Mouse (Mus musculus) kidney, embryonic 15.5 days (tissue): Measurements from ENCODE around the gene Sptbn1. TPM values are rescaled to one million over a fixed set of nuclear protein-coding genes. Genes with fewer than 3 reads are reported as not detected.

Experiments used
- ATAC-seq: fragments of 200-750 bp; cut with Nextera tagmentation; replicated peaks from 2 replicates; pipeline ENCODE4 v1.8.0; 2017; ENCODE audit warnings: moderate TSS enrichment; ENCODE audit not compliant: low FRiP score
- H3K27ac ChIP-seq: fragments of 300-500 bp; sonication (generic); 2 replicates; pipeline ENCODE4 v1.5.1; 2015; ENCODE audit warnings: mild to moderate bottlenecking, inconsistent platforms
- H3K27me3 ChIP-seq: fragments of 300-500 bp; sonication (generic); 2 replicates; pipeline ENCODE4 v1.6.1; 2015; ENCODE audit warnings: inconsistent platforms
- H3K36me3 ChIP-seq: fragments of 300-500 bp; sonication (generic); 2 replicates; pipeline ENCODE4 v1.6.1; 2015; ENCODE audit warnings: inconsistent platforms
- H3K4me1 ChIP-seq: fragments of 300-500 bp; sonication (generic); 2 replicates; pipeline ENCODE4 v1.6.1; 2015; ENCODE audit warnings: inconsistent platforms
- H3K4me2 ChIP-seq: fragments of 300-500 bp; sonication (generic); 2 replicates; pipeline ENCODE4 v1.6.1; 2015; ENCODE audit warnings: moderate library complexity, mild to moderate bottlenecking, inconsistent platforms
- H3K4me3 ChIP-seq: fragments of 300-500 bp; sonication (generic); replicated peaks from 2 replicates; pipeline ENCODE4 v1.5.1; 2015; ENCODE audit warnings: mild to moderate bottlenecking, inconsistent platforms
- H3K9ac ChIP-seq: fragments of 300-500 bp; sonication (generic); 2 replicates; pipeline ENCODE4 v1.6.1; 2015; ENCODE audit warnings: mild to moderate bottlenecking, inconsistent platforms
- H3K9me3 ChIP-seq: fragments of 300-500 bp; sonication (generic); replicated peaks from 2 replicates; pipeline ENCODE4 v1.6.1; 2016; ENCODE audit warnings: inconsistent platforms
- WGBS: fragments of 180-500 bp; shearing (Covaris S2); methylation state at CpG from one replicate; pipeline ENCODE4 v1.1.7; 2015; ENCODE audit warnings: mixed read lengths; 5-methylcytosine and 5-hydroxymethylcytosine counted together
- polyA plus RNA-seq: library from polyadenylated mRNA; unstranded; fragments of >200 nt; fragmentation: Nextera tagmentation; extraction: Ambion mirVana; gene quantifications from 2 replicates; pipeline ENCODE4 v1.2.1, GENCODE M21; 2015

The Sptbn1 gene
- polyA plus RNA-seq, 1 experiment from 2014 or later, result 119 TPM

- WGBS, result 56% methylated on average over 12 of the region's 12 CpGs
Measured at GRCm38 (mm10) chr11:30137081-30137480, 130.9 kb downstream of the Sptbn1 start.

DNA sequence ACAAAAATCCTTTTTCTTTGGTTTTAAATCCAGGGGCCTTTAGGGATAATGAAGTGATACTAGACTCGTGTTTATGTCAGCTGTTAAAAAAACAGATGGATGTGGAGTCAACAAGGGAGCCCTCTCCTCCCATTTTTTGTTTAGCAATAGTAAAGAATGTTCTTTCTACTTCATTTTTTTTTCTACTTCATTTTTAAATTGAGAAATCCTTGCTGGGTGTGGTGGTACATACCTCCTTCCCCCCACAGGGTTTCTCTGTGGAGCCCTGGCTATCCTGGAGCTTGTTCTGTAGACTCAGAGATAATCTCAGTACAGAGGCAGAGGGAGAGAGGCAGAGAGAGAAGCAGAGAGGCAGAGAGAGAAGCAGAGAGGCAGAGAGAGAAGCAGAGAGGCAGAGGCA, 133.9 kb downstream of the Sptbn1 start:
- Histone ChIP-seq H3K27me3 (no peaks in the 10 kb centered on the region), H3K4me1 (no peaks in the 10 kb centered on the region), H3K9me3 (no peaks in the 10 kb centered on the region), H3K27ac (no peak overlapping the region), H3K4me3 (no peak overlapping the region), H3K9ac (no peak overlapping the region), H3K4me2 (no peak overlapping the region), H3K36me3 (peaks cover 98% of the 10 kb centered on the region)
- 69% methylated on average over 1 of the region's 1 CpGs for WGBS
- ATAC-seq, result no peak

More at GRCm38 (mm10) chr11:30137081-30137480, 130.9 kb downstream of the Sptbn1 start:
- Histone ChIP-seq H3K4me3 (no peak overlapping the region), H3K36me3 (peaks cover 97% of the 10 kb centered on the region), H3K9ac (no peak overlapping the region), H3K27ac (no peak overlapping the region), H3K27me3 (no peaks in the 10 kb centered on the region), H3K4me2 (no peak overlapping the region), H3K4me1 (no peaks in the 10 kb centered on the region), H3K9me3 (no peaks in the 10 kb centered on the region)
- 0 out of 2 replicates have a peak, but pooled peaks have one; percentile 25 for ATAC-seq

DNA sequence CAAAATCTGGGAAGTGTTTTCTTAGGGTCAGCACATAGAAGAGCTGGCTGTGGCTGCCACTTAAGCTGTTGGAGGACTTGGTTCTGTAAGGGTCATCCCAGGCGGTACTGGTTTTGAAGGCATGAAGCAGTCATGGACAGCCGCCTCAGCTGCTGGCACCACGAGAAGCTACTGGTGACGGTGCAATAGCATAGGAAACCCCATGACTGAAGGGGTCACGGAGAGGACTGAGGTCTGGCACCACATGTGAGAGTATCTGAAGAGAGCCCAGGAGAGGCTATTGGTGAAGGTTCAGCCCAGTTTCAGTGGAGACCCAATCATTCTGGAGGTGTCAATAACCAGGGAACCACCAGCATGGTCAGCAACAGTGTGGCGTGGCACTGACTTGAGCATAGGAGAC, 135.4 kb downstream of the Sptbn1 start:
- H3K27ac ChIP-seq, result no peak overlapping the region
- no peak overlapping the region for H3K9ac ChIP-seq
- no peaks in the 10 kb centered on the region for H3K4me1 ChIP-seq
- H3K9me3 ChIP-seq, result no peaks in the 10 kb centered on the region
- no peaks in the 10 kb centered on the region for H3K27me3 ChIP-seq
- peaks cover 98% of the 10 kb centered on the region for H3K36me3 ChIP-seq
- ATAC-seq, result no peak
- no peak overlapping the region for H3K4me2 ChIP-seq
- H3K4me3 ChIP-seq, result no peak overlapping the region
- WGBS, result 96% methylated on average over 6 of the region's 6 CpGs

GRCm38 (mm10) chr11:30131640-30132039, 136.3 kb downstream of the Sptbn1 start:
- no peak overlapping the region for H3K4me2 ChIP-seq
- no peaks in the 10 kb centered on the region for H3K27me3 ChIP-seq
- H3K9ac ChIP-seq, result no peak overlapping the region
- peaks cover 98% of the 10 kb centered on the region for H3K36me3 ChIP-seq
- H3K4me1 ChIP-seq, result no peaks in the 10 kb centered on the region
- no peak overlapping the region for H3K27ac ChIP-seq
- WGBS, result 82% methylated on average over 4 of the region's 4 CpGs
- ATAC-seq, result no peak
- no peak overlapping the region for H3K4me3 ChIP-seq
- H3K9me3 ChIP-seq, result no peaks in the 10 kb centered on the region

DNA sequence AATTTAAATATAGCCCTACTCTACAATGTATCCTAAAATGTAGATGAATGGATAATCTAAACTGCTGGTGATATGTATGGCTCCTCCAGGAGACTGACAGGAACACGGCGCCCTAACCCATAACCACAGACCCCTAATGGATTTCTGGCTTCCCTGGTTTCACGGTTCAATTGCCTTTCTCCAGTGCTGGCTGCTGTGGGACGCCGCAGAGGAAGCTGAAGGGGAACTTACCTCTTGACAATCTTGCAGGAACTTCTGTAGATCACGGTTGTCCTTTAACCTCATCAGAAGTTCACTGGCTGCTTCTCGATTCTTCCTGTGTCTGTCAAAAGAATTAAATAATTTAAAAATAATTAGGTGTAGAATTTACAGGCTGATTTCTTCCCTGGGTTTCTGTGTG, 138.6 kb downstream of the Sptbn1 start:
- Histone ChIP-seq H3K27ac (no peak overlapping the region), H3K9me3 (no peaks in the 10 kb centered on the region), H3K36me3 (peaks cover 99% of the 10 kb centered on the region), H3K4me3 (no peak overlapping the region), H3K4me2 (no peak overlapping the region), H3K9ac (no peak overlapping the region), H3K27me3 (no peaks in the 10 kb centered on the region), H3K4me1 (no peaks in the 10 kb centered on the region)
- ATAC-seq, result no peak
- whole genome bisulfite sequencing, result 89% methylated on average over 7 of the region's 7 CpGs

DNA sequence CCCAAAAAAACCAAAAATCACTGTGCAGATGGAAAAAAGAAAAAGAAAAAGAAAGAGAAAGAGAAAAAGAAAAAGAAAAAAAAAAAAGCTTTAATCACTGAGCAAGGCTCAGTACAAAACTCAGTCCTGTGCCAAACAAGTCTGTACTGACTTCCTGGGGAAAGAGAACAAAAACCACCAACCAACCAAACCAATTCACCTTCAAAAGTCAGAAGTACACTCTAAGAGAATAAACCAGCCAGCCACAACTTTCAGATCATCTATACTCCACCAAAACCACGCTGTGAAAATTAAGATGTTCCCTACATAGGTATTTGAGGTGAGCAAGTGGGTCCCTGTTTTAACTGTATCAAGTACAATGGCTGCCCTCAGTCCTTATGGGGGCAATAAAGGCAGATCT, 141.1 kb downstream of the Sptbn1 start:
- ATAC-seq, result no peak
- Histone ChIP-seq H3K36me3 (peaks cover 98% of the 10 kb centered on the region), H3K4me3 (no peak overlapping the region), H3K9ac (no peak overlapping the region), H3K4me1 (no peaks in the 10 kb centered on the region), H3K9me3 (no peaks in the 10 kb centered on the region), H3K27ac (no peak overlapping the region), H3K4me2 (no peak overlapping the region), H3K27me3 (no peaks in the 10 kb centered on the region)
- 94% methylated on average over 1 of the region's 1 CpGs for WGBS

DNA sequence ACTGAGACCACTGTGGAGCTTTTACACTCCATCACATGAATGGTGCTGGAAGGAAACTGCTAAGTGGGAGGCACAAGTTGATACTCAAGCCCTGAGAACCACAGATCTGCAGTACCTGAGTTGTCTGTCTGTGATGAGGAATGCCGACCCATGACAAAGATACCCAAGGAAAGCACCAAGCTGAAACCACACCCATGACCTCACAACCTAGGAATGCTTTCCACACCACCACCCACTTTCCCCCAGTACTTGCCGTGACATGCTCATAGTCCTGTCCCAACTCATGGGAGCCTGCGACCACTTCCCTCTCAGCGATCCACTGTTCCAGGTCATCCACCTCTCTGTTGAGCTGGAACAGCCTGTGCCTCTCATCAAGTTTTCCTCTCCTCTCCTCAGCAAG, 149.9 kb downstream of the Sptbn1 start:
- H3K4me3 ChIP-seq, result no peak overlapping the region
- no peaks in the 10 kb centered on the region for H3K4me1 ChIP-seq
- peaks cover 99% of the 10 kb centered on the region for H3K36me3 ChIP-seq
- no peak for ATAC-seq
- H3K27me3 ChIP-seq, result no peaks in the 10 kb centered on the region
- no peak overlapping the region for H3K27ac ChIP-seq
- H3K4me2 ChIP-seq, result no peak overlapping the region
- no peak overlapping the region for H3K9ac ChIP-seq
- 88% methylated on average over 4 of the region's 4 CpGs for WGBS
- no peaks in the 10 kb centered on the region for H3K9me3 ChIP-seq

DNA sequence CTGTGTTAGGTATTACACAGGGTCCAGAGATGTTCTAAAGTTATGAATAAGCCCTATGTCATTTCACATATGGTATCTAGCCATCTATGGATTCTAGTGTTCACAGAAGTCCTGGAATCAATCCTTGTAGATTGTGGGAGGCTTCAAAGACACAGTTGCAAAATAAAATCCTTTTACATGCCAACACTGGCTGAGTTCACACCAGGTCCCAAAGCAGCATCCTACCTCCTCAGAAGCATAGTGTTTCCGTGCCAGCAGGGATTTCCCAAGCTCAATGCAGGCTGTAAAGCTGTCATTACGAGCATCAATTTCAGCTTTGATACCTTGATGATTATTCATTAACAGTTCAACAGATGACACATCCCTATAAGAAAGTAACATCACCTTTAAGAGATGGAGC, 154.3 kb downstream of the Sptbn1 start:
- Histone ChIP-seq H3K9me3 (no peaks in the 10 kb centered on the region), H3K4me3 (no peak overlapping the region), H3K4me1 (no peaks in the 10 kb centered on the region), H3K9ac (no peak overlapping the region), H3K36me3 (peaks cover 96% of the 10 kb centered on the region), H3K27ac (no peak overlapping the region), H3K4me2 (no peak overlapping the region), H3K27me3 (no peaks in the 10 kb centered on the region)
- no peak for ATAC-seq
- 43% methylated on average over 2 of the region's 2 CpGs for WGBS

- ATAC-seq, result no peak
- H3K4me3 ChIP-seq, result no peak overlapping the region
- H3K36me3 ChIP-seq, result peaks cover 90% of the 10 kb centered on the region
- H3K9ac ChIP-seq, result no peak overlapping the region
- no peaks in the 10 kb centered on the region for H3K9me3 ChIP-seq
- H3K27ac ChIP-seq, result no peak overlapping the region
- H3K4me2 ChIP-seq, result no peak overlapping the region
- H3K4me1 ChIP-seq, result no peaks in the 10 kb centered on the region
- WGBS, result 85% methylated on average over 7 of the region's 7 CpGs
- no peaks in the 10 kb centered on the region for H3K27me3 ChIP-seq
Measured at GRCm38 (mm10) chr11:30110634-30111033, 157.3 kb downstream of the Sptbn1 start.

DNA sequence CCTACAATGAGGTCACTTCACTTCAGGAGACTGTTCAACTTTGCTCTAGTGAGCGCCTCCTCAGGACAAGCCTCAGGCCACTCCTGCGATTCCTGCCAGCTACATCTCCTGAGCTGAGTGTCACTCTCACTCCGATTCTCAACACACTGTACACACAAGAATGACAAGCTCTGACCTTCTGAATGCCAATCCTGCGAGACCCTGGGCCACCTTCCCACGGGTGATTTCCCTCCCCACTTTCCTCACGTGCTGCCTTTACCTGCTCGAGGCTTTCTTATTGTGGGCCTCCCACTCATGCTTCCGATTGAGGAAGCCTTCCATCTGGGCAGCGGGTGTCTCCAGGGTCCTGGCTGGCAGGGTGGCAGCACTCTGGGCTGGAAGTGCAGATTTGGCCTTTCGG, 163.8 kb downstream of the Sptbn1 start:
- H3K27ac ChIP-seq, result no peak overlapping the region
- no peak overlapping the region for H3K4me2 ChIP-seq
- ATAC-seq, result no peak
- H3K27me3 ChIP-seq, result no peaks in the 10 kb centered on the region
- H3K9me3 ChIP-seq, result no peaks in the 10 kb centered on the region
- H3K4me1 ChIP-seq, result no peaks in the 10 kb centered on the region
- no peak overlapping the region for H3K9ac ChIP-seq
- H3K36me3 ChIP-seq, result peaks cover 94% of the 10 kb centered on the region
- WGBS, result 91% methylated on average over 10 of the region's 10 CpGs
- H3K4me3 ChIP-seq, result no peak overlapping the region

DNA sequence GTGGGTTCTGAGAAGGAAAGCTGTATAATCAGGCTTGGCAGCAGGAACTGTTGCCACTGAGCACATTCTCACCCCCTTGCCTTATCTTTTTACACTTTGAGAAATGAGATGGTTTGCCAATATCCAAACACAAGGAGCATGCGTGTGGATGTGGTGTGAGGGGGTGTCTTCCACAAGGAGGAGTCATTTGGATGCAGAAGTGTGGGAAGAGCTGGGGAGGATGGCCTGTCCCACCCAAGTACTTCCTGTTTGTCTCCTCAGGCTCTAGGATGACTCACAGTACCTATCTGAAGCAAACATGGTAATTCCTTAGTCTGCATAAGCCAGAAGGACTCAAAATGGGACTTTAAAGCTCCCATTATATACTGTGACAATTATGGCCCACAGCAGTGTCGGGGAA, 165.4 kb downstream of the Sptbn1 start:
- Histone ChIP-seq H3K9ac (no peak overlapping the region), H3K4me1 (no peaks in the 10 kb centered on the region), H3K4me2 (no peak overlapping the region), H3K27ac (no peak overlapping the region), H3K9me3 (no peaks in the 10 kb centered on the region), H3K4me3 (no peak overlapping the region), H3K36me3 (peaks cover 96% of the 10 kb centered on the region), H3K27me3 (no peaks in the 10 kb centered on the region)
- 91% methylated on average over 2 of the region's 2 CpGs for WGBS
- ATAC-seq, result no peak

DNA sequence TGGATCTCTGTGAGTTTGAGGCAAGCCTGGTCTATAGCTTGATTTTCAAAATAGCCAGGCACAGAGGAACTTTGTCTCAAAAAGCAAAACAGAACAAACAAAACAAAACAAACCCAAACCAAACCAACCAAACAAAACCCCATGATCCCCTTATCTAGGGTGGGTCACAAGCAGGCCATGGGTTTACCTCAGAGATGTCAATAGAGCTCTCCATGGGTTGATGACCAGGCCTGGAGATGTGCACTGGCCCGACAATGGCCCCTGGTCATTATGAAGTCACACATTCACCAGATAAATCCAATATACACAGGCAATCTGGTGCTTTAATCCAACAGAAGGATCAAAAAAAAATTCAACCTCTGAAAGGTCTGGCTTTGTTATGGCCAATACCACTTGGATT, 166.2 kb downstream of the Sptbn1 start:
- H3K27me3 ChIP-seq, result no peaks in the 10 kb centered on the region
- H3K4me1 ChIP-seq, result no peaks in the 10 kb centered on the region
- no peak overlapping the region for H3K27ac ChIP-seq
- no peak overlapping the region for H3K4me2 ChIP-seq
- 88% methylated on average over 1 of the region's 1 CpGs for WGBS
- peaks cover 100% of the 10 kb centered on the region for H3K36me3 ChIP-seq
- no peak for ATAC-seq
- no peak overlapping the region for H3K4me3 ChIP-seq
- H3K9ac ChIP-seq, result no peak overlapping the region
- no peaks in the 10 kb centered on the region for H3K9me3 ChIP-seq

DNA sequence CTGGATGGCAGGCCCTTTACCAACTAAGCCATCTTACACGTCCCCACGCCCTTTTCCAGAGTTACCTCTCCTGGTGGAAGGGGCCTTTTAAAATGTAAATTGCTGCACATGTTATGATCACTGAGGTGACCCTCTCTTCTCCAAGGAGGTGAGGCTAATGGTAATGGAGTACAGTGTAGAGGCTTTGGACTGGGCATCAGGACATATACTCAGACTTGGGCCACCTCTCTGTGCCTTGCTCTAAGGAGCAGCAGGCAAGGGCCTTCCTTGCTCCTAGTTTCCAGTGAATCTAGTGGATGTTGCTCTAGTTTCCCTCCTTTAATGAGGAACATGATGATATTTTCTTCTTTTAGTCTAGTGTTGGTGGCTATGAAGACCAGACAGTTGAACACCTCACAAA, 166.8 kb downstream of the Sptbn1 start:
- Histone ChIP-seq H3K9ac (no peak overlapping the region), H3K36me3 (peaks cover 100% of the 10 kb centered on the region), H3K4me3 (no peak overlapping the region), H3K9me3 (no peaks in the 10 kb centered on the region), H3K27ac (no peak overlapping the region), H3K4me1 (no peaks in the 10 kb centered on the region), H3K27me3 (no peaks in the 10 kb centered on the region), H3K4me2 (no peak overlapping the region)
- 92% methylated on average over 2 of the region's 2 CpGs for WGBS
- ATAC-seq, result no peak
